Mouse (Mus musculus) brain, embryonic 14.5 days (tissue): ENCODE data around the gene Nupr1.

Experiments used
- CTCF ChIP-seq: fragments of 200-500 bp; IDR thresholded peaks from 2 replicates; pipeline ENCODE4 v1.5.1; 2012; ENCODE audit warnings: inconsistent platforms, mild to moderate bottlenecking, moderate library complexity, borderline replicate concordance; ENCODE audit not compliant: insufficient read depth, insufficient read length; ENCODE audit errors: extremely low read depth
- POLR2A ChIP-seq: fragments of 200-500 bp; IDR thresholded peaks from 2 replicates; pipeline ENCODE4 v1.6.1; 2012; ENCODE audit warnings: mild to moderate bottlenecking, inconsistent platforms, borderline replicate concordance; ENCODE audit not compliant: poor library complexity, insufficient read depth, insufficient read length, severe bottlenecking; ENCODE audit errors: extremely low read depth

- no peak for TF ChIP-seq CTCF
- TF ChIP-seq POLR2A = no peak
These were observed 33.0 kb upstream of the Nupr1 start for GRCm38 (mm10) chr7:126663646-126664045.
